Mouse (Mus musculus): ENCODE measurements around the gene Mta1.

DNA sequence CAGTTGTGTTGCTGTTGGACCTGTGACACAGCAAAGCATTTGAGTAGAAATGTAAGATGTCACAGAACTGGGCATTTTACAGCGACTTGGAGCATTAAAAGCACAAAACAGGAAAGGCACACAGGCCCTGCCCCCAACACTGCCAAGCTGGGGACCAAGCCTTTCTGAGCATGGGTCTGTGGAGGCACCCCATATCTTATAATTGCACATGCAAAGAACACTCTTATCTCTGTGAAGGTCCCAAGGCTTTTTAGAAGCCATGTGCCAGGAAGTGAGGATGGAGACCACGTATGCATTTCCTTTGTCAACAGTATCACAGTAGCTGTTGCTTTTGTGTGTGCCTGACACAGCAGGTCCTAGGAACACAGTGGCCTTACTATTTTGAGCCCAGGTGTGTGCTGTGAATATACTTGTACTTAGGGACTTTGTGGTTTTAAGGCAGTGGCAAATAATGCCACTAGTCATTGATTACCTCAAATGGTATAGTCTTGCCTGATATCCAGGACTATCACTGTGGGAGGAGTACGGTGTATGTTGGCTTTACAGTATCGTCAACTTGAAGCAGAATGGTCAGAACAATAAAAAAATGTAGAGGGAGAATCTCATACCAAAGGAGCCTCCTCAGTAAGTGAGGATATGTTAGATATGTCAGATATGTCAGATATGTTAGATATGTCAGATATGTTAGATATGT, 9.5 kb downstream of the Mta1 start:
- TF ChIP-seq CTCF (IDR thresholded peaks at IDR 0.05; ENCODE audit: insufficient read depth, low read length) (no peak), POLR2A (IDR thresholded peaks at IDR 0.05; ENCODE audit: borderline replicate concordance, extremely low read depth, low read depth, low read length) (no peak)

Measured in lung, adult 2 months (tissue).